Mouse (Mus musculus) C2C12 (cell line): ENCODE data around the gene Bcat2.
"Not testable (repeated sequence)": the region's sequence is repeated elsewhere in the genome, so short reads cannot be mapped to it uniquely, and the experiment has no call there.

ENCODE experiments used
- CEBPB ChIP-seq: IDR thresholded peaks from one replicate; pipeline ENCODE4 v1.6.1; 2011; ENCODE audit warnings: low read depth, mild to moderate bottlenecking, control low read depth, moderate library complexity
- CTCF ChIP-seq: IDR thresholded peaks from one replicate; pipeline ENCODE4 v1.5.1; 2011; ENCODE audit not compliant: control insufficient read depth, insufficient read depth, insufficient read length
- FOSL1 ChIP-seq: IDR thresholded peaks from one replicate; pipeline ENCODE4 v1.8.0; 2011; ENCODE audit warnings: mild to moderate bottlenecking, low read length; ENCODE audit not compliant: poor library complexity, insufficient read depth, severe bottlenecking
- MAX ChIP-seq: IDR thresholded peaks from one replicate; pipeline ENCODE4 v1.6.1; 2011; ENCODE audit warnings: mild to moderate bottlenecking, control low read depth
- MYOD1 ChIP-seq: IDR thresholded peaks from one replicate; pipeline ENCODE4 v1.6.1; 2011; ENCODE audit warnings: low read depth; ENCODE audit not compliant: control insufficient read depth, insufficient read length
- MYOG ChIP-seq: IDR thresholded peaks from one replicate; pipeline ENCODE4 v1.6.1; 2011; ENCODE audit not compliant: control insufficient read depth, insufficient read length; ENCODE audit errors: extremely low read depth
- USF1 ChIP-seq: IDR thresholded peaks from one replicate; pipeline ENCODE4 v1.6.1; 2011; ENCODE audit warnings: low read depth, mild to moderate bottlenecking, control low read depth, moderate library complexity

- TF ChIP-seq CTCF, MAX, CEBPB, MYOG, USF1, FOSL1, MYOD1: not testable (repeated sequence)
Measured at GRCm38 (mm10) chr7:45527169-45527568, 42.8 kb upstream of the Bcat2 start.
